Mouse (Mus musculus): ENCODE data around the gene Flrt1. TPM values are rescaled to one million over a fixed set of nuclear protein-coding genes. Genes with fewer than 3 reads are reported as not detected.

The Flrt1 gene
- 0.04 TPM for polyA plus RNA-seq (2015; fragmentation: Illumina TruSeq; extraction: RNeasy Lipid Tissue Mini Kit (QIAGEN cat#74804); ENCODE audit: insufficient read depth, low replicate concordance)

GRCm38 (mm10) chr19:7105544-7105943 lies at the start of gene Flrt1:
Gene Flrt1 (minus strand): TSS chr19:7105729.

DNA sequence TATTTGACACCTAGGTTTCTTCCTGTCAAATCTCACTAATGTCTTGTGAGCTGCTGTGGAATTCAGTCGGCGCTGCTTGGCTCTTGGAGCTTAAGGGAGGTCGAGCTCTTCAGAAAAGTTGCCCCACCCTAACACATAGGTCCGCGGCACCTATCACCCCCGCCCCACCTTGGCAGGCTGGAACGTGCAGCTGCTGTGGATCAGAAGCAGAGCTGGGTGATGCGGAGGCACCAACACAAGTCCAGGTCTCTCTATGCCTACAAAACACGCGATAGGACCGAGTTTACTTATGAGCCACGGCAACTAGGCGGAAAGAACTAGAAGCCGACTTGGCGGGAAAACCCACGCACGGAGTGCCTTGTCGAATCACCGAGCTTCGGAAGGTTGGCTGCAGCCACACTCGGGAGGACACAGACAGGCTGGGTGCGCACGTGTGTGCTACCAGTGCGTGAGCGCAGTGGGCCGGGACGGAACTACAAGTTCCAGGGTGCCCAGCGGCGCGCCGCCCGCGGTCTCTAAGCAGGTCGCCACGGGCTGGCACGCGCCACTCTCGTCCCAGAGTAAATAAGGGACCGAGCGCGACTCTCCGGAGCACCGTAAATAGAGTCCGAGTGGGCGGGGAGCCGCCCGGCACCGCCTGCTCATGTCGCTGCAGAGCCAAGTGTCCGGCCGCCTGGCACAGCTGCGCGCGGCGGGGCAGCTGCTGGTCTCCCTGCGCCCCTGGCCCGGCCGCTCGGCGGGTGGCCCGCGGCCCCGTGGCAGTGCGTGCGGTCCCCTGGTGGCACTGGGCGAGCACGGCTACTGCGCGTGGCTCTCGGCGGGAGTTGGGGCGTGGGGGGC lies 49.1 kb downstream of the Flrt1 start, which contains the start of gene Macrod1:
Gene Macrod1 (plus strand): TSS at position 563 of the 840 bp plus-strand sequence.

Other genes with a start within 250 kb of the Flrt1 start
- 11.3 TPM for gene Ccdc88b, start 247.5 kb downstream of the Flrt1 start, polyA plus RNA-seq (2015; fragmentation: Illumina TruSeq; extraction: RNeasy Lipid Tissue Mini Kit (QIAGEN cat#74804); ENCODE audit: insufficient read depth, low replicate concordance)
- gene Trmt112, start 196.0 kb downstream of the Flrt1 start, polyA plus RNA-seq (2015; fragmentation: Illumina TruSeq; extraction: RNeasy Lipid Tissue Mini Kit (QIAGEN cat#74804); ENCODE audit: insufficient read depth, low replicate concordance): 76.0 TPM
- gene Prdx5, start 195.6 kb downstream of the Flrt1 start, polyA plus RNA-seq (2015; fragmentation: Illumina TruSeq; extraction: RNeasy Lipid Tissue Mini Kit (QIAGEN cat#74804); ENCODE audit: insufficient read depth, low replicate concordance): 62.4 TPM
- gene Esrra, start 183.9 kb downstream of the Flrt1 start, polyA plus RNA-seq (2015; fragmentation: Illumina TruSeq; extraction: RNeasy Lipid Tissue Mini Kit (QIAGEN cat#74804); ENCODE audit: insufficient read depth, low replicate concordance): 19.1 TPM
- gene Catsperz, start 180.3 kb downstream of the Flrt1 start, polyA plus RNA-seq (2015; fragmentation: Illumina TruSeq; extraction: RNeasy Lipid Tissue Mini Kit (QIAGEN cat#74804); ENCODE audit: insufficient read depth, low replicate concordance): not detected
- gene Kcnk4, start 171.2 kb downstream of the Flrt1 start, polyA plus RNA-seq (2015; fragmentation: Illumina TruSeq; extraction: RNeasy Lipid Tissue Mini Kit (QIAGEN cat#74804); ENCODE audit: insufficient read depth, low replicate concordance): not detected
- 7.4 TPM for gene Bad, start 163.9 kb downstream of the Flrt1 start, polyA plus RNA-seq (2015; fragmentation: Illumina TruSeq; extraction: RNeasy Lipid Tissue Mini Kit (QIAGEN cat#74804); ENCODE audit: insufficient read depth, low replicate concordance)
- gene Gpr137, start 163.2 kb downstream of the Flrt1 start, polyA plus RNA-seq (2015; fragmentation: Illumina TruSeq; extraction: RNeasy Lipid Tissue Mini Kit (QIAGEN cat#74804); ENCODE audit: insufficient read depth, low replicate concordance): 10.0 TPM
- 35.7 TPM for gene Ppp1r14b, start 130.8 kb downstream of the Flrt1 start, polyA plus RNA-seq (2015; fragmentation: Illumina TruSeq; extraction: RNeasy Lipid Tissue Mini Kit (QIAGEN cat#74804); ENCODE audit: insufficient read depth, low replicate concordance)
- 12.9 TPM for gene Plcb3, start 129.3 kb downstream of the Flrt1 start, polyA plus RNA-seq (2015; fragmentation: Illumina TruSeq; extraction: RNeasy Lipid Tissue Mini Kit (QIAGEN cat#74804); ENCODE audit: insufficient read depth, low replicate concordance)
- 45.8 TPM for gene Fkbp2, start 125.2 kb downstream of the Flrt1 start, polyA plus RNA-seq (2015; fragmentation: Illumina TruSeq; extraction: RNeasy Lipid Tissue Mini Kit (QIAGEN cat#74804); ENCODE audit: insufficient read depth, low replicate concordance)
- gene Vegfb, start 118.1 kb downstream of the Flrt1 start, polyA plus RNA-seq (2015; fragmentation: Illumina TruSeq; extraction: RNeasy Lipid Tissue Mini Kit (QIAGEN cat#74804); ENCODE audit: insufficient read depth, low replicate concordance): 8.9 TPM
- 12.2 TPM for gene Dnajc4, start 113.2 kb downstream of the Flrt1 start, polyA plus RNA-seq (2015; fragmentation: Illumina TruSeq; extraction: RNeasy Lipid Tissue Mini Kit (QIAGEN cat#74804); ENCODE audit: insufficient read depth, low replicate concordance)
- 3.8 TPM for gene Nudt22, start 109.6 kb downstream of the Flrt1 start, polyA plus RNA-seq (2015; fragmentation: Illumina TruSeq; extraction: RNeasy Lipid Tissue Mini Kit (QIAGEN cat#74804); ENCODE audit: insufficient read depth, low replicate concordance)
- gene Trpt1, start 109.6 kb downstream of the Flrt1 start, polyA plus RNA-seq (2015; fragmentation: Illumina TruSeq; extraction: RNeasy Lipid Tissue Mini Kit (QIAGEN cat#74804); ENCODE audit: insufficient read depth, low replicate concordance): 2.5 TPM
- gene Fermt3, start 86.3 kb downstream of the Flrt1 start, polyA plus RNA-seq (2015; fragmentation: Illumina TruSeq; extraction: RNeasy Lipid Tissue Mini Kit (QIAGEN cat#74804); ENCODE audit: insufficient read depth, low replicate concordance): 51.2 TPM
- gene Stip1, start 65.8 kb downstream of the Flrt1 start, polyA plus RNA-seq (2015; fragmentation: Illumina TruSeq; extraction: RNeasy Lipid Tissue Mini Kit (QIAGEN cat#74804); ENCODE audit: insufficient read depth, low replicate concordance): 129 TPM
- gene Macrod1, start 48.9 kb downstream of the Flrt1 start, polyA plus RNA-seq (2015; fragmentation: Illumina TruSeq; extraction: RNeasy Lipid Tissue Mini Kit (QIAGEN cat#74804); ENCODE audit: insufficient read depth, low replicate concordance): 3.1 TPM
- 53.6 TPM for gene Otub1, start 100.6 kb upstream of the Flrt1 start, polyA plus RNA-seq (2015; fragmentation: Illumina TruSeq; extraction: RNeasy Lipid Tissue Mini Kit (QIAGEN cat#74804); ENCODE audit: insufficient read depth, low replicate concordance)
- 207 TPM for gene Cox8a, start 111.9 kb upstream of the Flrt1 start, polyA plus RNA-seq (2015; fragmentation: Illumina TruSeq; extraction: RNeasy Lipid Tissue Mini Kit (QIAGEN cat#74804); ENCODE audit: insufficient read depth, low replicate concordance)
- 35.9 TPM for gene Naa40, start 135.5 kb upstream of the Flrt1 start, polyA plus RNA-seq (2015; fragmentation: Illumina TruSeq; extraction: RNeasy Lipid Tissue Mini Kit (QIAGEN cat#74804); ENCODE audit: insufficient read depth, low replicate concordance)
- 0.52 TPM for gene Rcor2, start 161.6 kb upstream of the Flrt1 start, polyA plus RNA-seq (2015; fragmentation: Illumina TruSeq; extraction: RNeasy Lipid Tissue Mini Kit (QIAGEN cat#74804); ENCODE audit: insufficient read depth, low replicate concordance)
- gene Mark2, start 236.1 kb upstream of the Flrt1 start, polyA plus RNA-seq (2015; fragmentation: Illumina TruSeq; extraction: RNeasy Lipid Tissue Mini Kit (QIAGEN cat#74804); ENCODE audit: insufficient read depth, low replicate concordance): 81.6 TPM

Measured in spleen, adult 10 weeks (tissue).